Mouse (Mus musculus): ENCODE measurements around the gene Plekhg5. TPM values are rescaled to one million over a fixed set of nuclear protein-coding genes. Genes with fewer than 3 reads are reported as not detected.
A peak's percentile ranks its signal among the peaks of the same experiment; 100 is the strongest.

Gene Plekhg5
- total and polyA plus RNA-seq, 2 experiments from 2014 or later, result 13.1 to 20.7 TPM

DNA sequence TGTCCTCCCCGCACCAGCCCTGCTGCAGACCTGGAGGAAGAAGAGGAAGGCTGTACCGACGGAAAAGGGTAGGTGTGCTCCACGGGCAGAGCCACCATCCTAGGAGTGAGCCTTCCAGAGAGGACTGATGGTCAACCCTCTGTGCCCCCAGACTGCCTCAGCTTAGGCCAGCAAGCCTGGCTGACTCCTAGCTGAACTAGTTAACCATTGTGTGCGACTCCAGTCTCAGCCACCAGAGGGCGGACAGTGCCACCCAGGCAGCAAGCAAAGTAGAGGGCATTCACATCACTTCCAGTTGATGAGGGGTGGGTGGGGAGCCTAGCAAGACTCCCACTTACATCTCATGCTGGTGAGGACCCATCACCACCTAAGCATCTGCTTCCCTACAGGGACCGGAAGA, 30.7 kb downstream of the Plekhg5 start:
- peaks cover 10% of the 10 kb centered on the region; the same call in 1 of the 2 replicates for H3K36me3 ChIP-seq (ENCODE audit: insufficient read depth, low read length)
- TF ChIP-seq CTCF (IDR thresholded peaks at IDR 0.05; ENCODE audit: low read depth), result peak; percentile 89
- no peak overlapping the region for H3K27ac ChIP-seq
- H3K9ac ChIP-seq (replicated peaks; ENCODE audit: low read length), result no peak overlapping the region
- H3K9me3 ChIP-seq (ENCODE audit: low read length), result no peaks in the 10 kb centered on the region
- no peak overlapping the region for H3K4me2 ChIP-seq (ENCODE audit: low read depth, low read length)
- no peak overlapping the region for H3K4me3 ChIP-seq (ENCODE audit: low read length)
- no peaks in the 10 kb centered on the region for H3K27me3 ChIP-seq (ENCODE audit: insufficient read depth, low read length)
- peaks cover 5% of the 10 kb centered on the region; the same call in 1 of the 2 replicates for H3K4me1 ChIP-seq (ENCODE audit: insufficient read depth, low read length)
- ATAC-seq, result no peak
- 38% methylated on average over 7 of the region's 7 CpGs for WGBS
- DNase-seq (ENCODE audit: low spot score), result peak; percentile 68

DNA sequence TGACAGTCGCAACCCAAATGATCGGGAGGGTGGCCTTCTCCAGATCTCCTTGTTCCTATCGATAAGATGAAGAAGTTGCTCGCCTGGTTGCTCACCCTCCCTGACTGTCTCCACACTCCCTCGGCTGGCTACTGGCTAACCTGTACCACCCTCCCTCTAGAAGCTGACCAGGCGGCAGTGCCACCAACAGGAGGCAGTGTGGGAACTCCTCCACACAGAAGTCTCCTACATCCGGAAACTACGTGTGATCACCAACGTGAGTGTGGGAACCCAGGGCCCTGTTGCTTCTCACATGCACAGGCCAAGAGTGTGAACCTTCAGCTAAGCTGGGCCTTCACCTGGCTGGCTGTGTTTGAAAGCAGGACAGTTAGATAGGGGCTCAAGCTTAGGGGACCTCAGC, 34.4 kb downstream of the Plekhg5 start:
- Histone ChIP-seq H3K27ac (no peak overlapping the region), H3K27me3 (ENCODE audit: insufficient read depth, low read length) (no peaks in the 10 kb centered on the region), H3K4me3 (ENCODE audit: low read length) (no peak overlapping the region), H3K36me3 (ENCODE audit: insufficient read depth, low read length) (peaks cover 10% of the 10 kb centered on the region; the same call in 1 of the 2 replicates), H3K4me1 (ENCODE audit: insufficient read depth, low read length) (peaks cover 14% of the 10 kb centered on the region), H3K9ac (replicated peaks; ENCODE audit: low read length) (no peak overlapping the region), H3K9me3 (ENCODE audit: low read length) (no peaks in the 10 kb centered on the region), H3K4me2 (ENCODE audit: low read depth, low read length) (no peak overlapping the region)
- WGBS, result 62% methylated on average over 9 of the region's 9 CpGs
- no peak for ATAC-seq
- peak; percentile 41; the same call in 1 of the 2 replicates for TF ChIP-seq CTCF (IDR thresholded peaks at IDR 0.05; ENCODE audit: low read depth)
- no peak for DNase-seq (ENCODE audit: low spot score)

DNA sequence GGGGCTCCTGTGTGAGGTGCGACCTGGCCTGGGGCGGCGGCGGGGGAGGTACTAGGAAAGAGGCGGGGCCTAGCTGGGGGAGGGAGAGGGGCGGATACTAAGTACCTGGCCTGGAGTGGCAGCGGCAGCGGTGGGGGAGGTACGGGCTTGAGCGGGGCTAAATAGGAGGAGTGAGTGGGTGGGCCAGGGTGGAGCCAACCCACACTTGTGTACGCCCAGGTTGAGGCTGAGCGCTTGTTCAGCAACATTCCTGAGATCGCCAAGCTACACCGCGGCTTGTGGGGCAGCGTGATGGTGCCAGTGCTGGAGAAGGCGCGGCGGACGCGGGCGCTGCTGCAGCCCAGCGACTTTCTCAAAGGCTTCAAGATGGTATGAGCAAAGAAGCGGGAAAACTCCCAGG, 35.2 kb downstream of the Plekhg5 start:
- DNase-seq (ENCODE audit: low spot score), result peak; percentile 45
- WGBS, result 14% methylated on average over 24 of the region's 24 CpGs
- Histone ChIP-seq H3K27me3 (ENCODE audit: insufficient read depth, low read length) (no peaks in the 10 kb centered on the region), H3K36me3 (ENCODE audit: insufficient read depth, low read length) (peaks cover 16% of the 10 kb centered on the region; the same call in 1 of the 2 replicates), H3K9ac (replicated peaks; ENCODE audit: low read length) (peak overlapping the region; percentile 6; the same call in 1 of the 2 replicates), H3K4me2 (ENCODE audit: low read depth, low read length) (peak overlapping the region; percentile 52), H3K9me3 (ENCODE audit: low read length) (no peaks in the 10 kb centered on the region), H3K27ac (peak overlapping the region; percentile 54), H3K4me1 (ENCODE audit: insufficient read depth, low read length) (peaks cover 14% of the 10 kb centered on the region), H3K4me3 (ENCODE audit: low read length) (peak overlapping the region; percentile 24)
- no peak for TF ChIP-seq CTCF (IDR thresholded peaks at IDR 0.05; ENCODE audit: low read depth)
- peak; percentile 46 for ATAC-seq

DNA sequence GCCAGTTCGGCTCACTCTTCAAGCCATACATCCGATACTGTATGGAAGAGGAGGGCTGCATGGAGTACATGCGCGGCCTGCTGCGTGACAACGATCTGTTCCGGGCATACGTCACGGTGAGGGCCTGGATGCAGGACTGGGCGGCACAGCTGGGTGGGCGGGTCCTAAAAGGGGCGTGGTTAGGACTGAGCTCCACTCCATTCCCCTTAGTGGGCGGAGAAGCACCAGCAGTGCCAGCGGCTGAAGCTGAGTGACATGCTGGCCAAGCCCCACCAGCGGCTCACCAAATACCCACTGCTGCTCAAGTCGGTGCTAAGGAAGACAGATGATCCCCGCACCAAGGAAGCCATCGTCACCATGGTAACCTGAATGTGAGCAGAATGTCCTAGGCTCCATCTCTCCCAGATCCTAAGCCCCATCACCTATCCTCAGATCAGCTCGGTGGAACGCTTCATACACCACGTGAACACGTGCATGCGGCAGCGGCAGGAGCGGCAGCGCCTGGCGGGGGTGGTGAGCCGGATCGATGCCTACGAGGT, 35.7 kb downstream of the Plekhg5 start:
- peak overlapping the region; percentile 52 for H3K4me2 ChIP-seq (ENCODE audit: low read depth, low read length)
- peak overlapping the region; percentile 6 for H3K9ac ChIP-seq (replicated peaks; ENCODE audit: low read length)
- H3K36me3 ChIP-seq (ENCODE audit: insufficient read depth, low read length), result peaks cover 16% of the 10 kb centered on the region; the same call in 1 of the 2 replicates
- H3K9me3 ChIP-seq (ENCODE audit: low read length), result no peaks in the 10 kb centered on the region
- H3K27ac ChIP-seq, result peak overlapping the region; percentile 54
- H3K27me3 ChIP-seq (ENCODE audit: insufficient read depth, low read length), result no peaks in the 10 kb centered on the region
- ATAC-seq (peak; percentile 92), DNase-seq (ENCODE audit: low spot score) (peak; percentile 90)
- WGBS, result 17% methylated on average over 30 of the region's 30 CpGs
- TF ChIP-seq CTCF (IDR thresholded peaks at IDR 0.05; ENCODE audit: low read depth), result no peak
- peaks cover 14% of the 10 kb centered on the region for H3K4me1 ChIP-seq (ENCODE audit: insufficient read depth, low read length)
- H3K4me3 ChIP-seq (ENCODE audit: low read length), result peak overlapping the region; percentile 24

DNA sequence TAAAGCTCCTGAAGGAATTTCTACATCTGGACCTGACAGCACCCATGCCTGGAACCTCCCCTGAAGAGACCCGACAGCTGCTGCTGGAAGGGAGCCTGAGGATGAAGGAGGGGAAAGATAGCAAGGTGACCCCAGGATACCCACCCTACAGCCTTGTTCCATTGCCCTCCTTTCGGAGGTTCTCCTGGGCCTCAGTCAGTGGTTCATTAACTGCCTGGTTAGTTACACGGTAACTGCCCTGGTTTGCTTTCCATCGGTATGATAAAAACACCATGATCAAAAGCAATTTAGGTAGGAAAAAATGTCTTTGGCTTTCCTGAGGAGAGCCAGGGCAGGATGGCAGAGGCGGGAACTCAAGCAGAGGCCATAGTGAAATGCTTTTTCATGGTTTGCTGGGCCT, 36.4 kb downstream of the Plekhg5 start:
- Histone ChIP-seq H3K4me1 (ENCODE audit: insufficient read depth, low read length) (peaks cover 14% of the 10 kb centered on the region), H3K9ac (replicated peaks; ENCODE audit: low read length) (peak overlapping the region; percentile 6; the same call in 1 of the 2 replicates), H3K27me3 (ENCODE audit: insufficient read depth, low read length) (no peaks in the 10 kb centered on the region), H3K4me3 (ENCODE audit: low read length) (peak overlapping the region; percentile 24), H3K4me2 (ENCODE audit: low read depth, low read length) (peak overlapping the region; percentile 52), H3K9me3 (ENCODE audit: low read length) (no peaks in the 10 kb centered on the region), H3K36me3 (ENCODE audit: insufficient read depth, low read length) (peaks cover 17% of the 10 kb centered on the region), H3K27ac (peak overlapping the region; percentile 54)
- WGBS, result 74% methylated on average over 5 of the region's 5 CpGs
- TF ChIP-seq CTCF (IDR thresholded peaks at IDR 0.05; ENCODE audit: low read depth), result no peak
- ATAC-seq, result no peak
- DNase-seq (ENCODE audit: low spot score), result no peak

DNA sequence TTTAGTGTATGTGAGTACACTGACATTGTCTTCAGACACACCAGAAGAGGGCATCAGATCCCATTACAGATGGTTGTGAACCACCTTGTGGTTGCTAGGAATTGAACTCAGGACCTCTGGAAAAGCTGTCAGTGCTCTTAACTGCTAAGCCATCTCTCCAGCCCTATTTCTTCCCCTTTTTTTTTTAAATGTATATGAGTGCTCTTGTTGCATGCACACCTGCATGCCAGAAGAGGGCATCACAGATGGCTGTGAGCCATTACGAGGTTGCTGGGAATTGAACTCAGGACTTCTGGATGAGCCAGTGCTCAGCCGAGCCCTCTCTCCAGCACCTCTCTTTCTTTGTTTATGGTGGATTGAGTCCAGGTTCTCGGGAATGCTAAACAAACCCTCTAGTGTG, 37.2 kb downstream of the Plekhg5 start:
- Histone ChIP-seq H3K4me1 (ENCODE audit: insufficient read depth, low read length) (peaks cover 14% of the 10 kb centered on the region), H3K27me3 (ENCODE audit: insufficient read depth, low read length) (0 out of 2 replicates have a peak, but pooled peaks cover 7% of the 10 kb centered on the region), H3K9me3 (ENCODE audit: low read length) (no peaks in the 10 kb centered on the region), H3K9ac (replicated peaks; ENCODE audit: low read length) (no peak overlapping the region), H3K36me3 (ENCODE audit: insufficient read depth, low read length) (peaks cover 14% of the 10 kb centered on the region), H3K4me3 (ENCODE audit: low read length) (no peak overlapping the region), H3K27ac (no peak overlapping the region), H3K4me2 (ENCODE audit: low read depth, low read length) (no peak overlapping the region)
- DNase-seq (ENCODE audit: low spot score), result no peak
- WGBS, result 90% methylated on average over 3 of the region's 3 CpGs
- ATAC-seq, result no peak
- peak; percentile 12; the same call in 1 of the 2 replicates for TF ChIP-seq CTCF (IDR thresholded peaks at IDR 0.05; ENCODE audit: low read depth)

DNA sequence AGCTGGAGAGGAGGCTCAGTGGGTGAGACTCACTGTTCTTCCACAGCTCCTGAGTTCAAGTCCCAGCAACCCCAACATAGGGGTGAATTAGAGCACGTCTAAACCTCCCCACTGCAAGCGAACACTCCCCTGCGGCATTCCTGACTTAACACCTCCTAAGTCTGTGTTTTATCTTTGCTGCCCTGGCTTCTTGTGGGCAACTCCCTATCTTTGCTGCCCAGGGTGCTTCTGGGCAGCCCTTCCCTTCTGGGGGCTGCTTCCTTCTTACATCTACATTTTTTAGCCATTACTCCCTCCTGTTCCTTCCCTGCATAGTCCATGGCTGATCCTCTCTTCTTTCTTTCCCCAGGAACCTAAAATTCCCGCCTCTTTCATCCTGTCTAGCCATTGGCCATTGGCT, 38.4 kb downstream of the Plekhg5 start:
- no peak overlapping the region for H3K9ac ChIP-seq (replicated peaks; ENCODE audit: low read length)
- peaks cover 14% of the 10 kb centered on the region; the same call in 1 of the 2 replicates for H3K27me3 ChIP-seq (ENCODE audit: insufficient read depth, low read length)
- no peaks in the 10 kb centered on the region for H3K9me3 ChIP-seq (ENCODE audit: low read length)
- no peak for TF ChIP-seq CTCF (IDR thresholded peaks at IDR 0.05; ENCODE audit: low read depth)
- WGBS, result 86% methylated on average over 4 of the region's 4 CpGs
- ATAC-seq (no peak), DNase-seq (ENCODE audit: low spot score) (no peak)
- H3K4me2 ChIP-seq (ENCODE audit: low read depth, low read length), result no peak overlapping the region
- H3K36me3 ChIP-seq (ENCODE audit: insufficient read depth, low read length), result peaks cover 13% of the 10 kb centered on the region
- H3K4me1 ChIP-seq (ENCODE audit: insufficient read depth, low read length), result peaks cover 14% of the 10 kb centered on the region
- no peak overlapping the region for H3K27ac ChIP-seq
- H3K4me3 ChIP-seq (ENCODE audit: low read length), result no peak overlapping the region

Measured in hindbrain, postnatal 0 days (tissue).